Mouse (Mus musculus): ENCODE results near the gene Il27ra.

- TF ChIP-seq CTCF (IDR thresholded peaks at IDR 0.05; ENCODE audit: low read depth, low read length): no peak
- no peak for TF ChIP-seq TAL1 (conservative IDR thresholded peaks at IDR 0.05; ENCODE audit: low read depth, low read length)
- TF ChIP-seq POLR2AphosphoS5 (IDR thresholded peaks at IDR 0.05; ENCODE audit: insufficient replicate concordance, low read depth, low read length): no peak
Observed at GRCm38 (mm10) chr8:84090585-84090984, 48.2 kb upstream of the Il27ra start.
